Mouse (Mus musculus) erythroblast, embryonic 14.5 days (primary cell): ENCODE data around the gene Flot1.

Experiments used
- GATA1 ChIP-seq: IDR thresholded peaks from 2 replicates; pipeline ENCODE4 v1.6.1; 2012; ENCODE audit warnings: low read length, inconsistent platforms, mixed read lengths
- TAL1 ChIP-seq: IDR thresholded peaks from 3 replicates; pipeline ENCODE4 v1.6.1; 2012; ENCODE audit warnings: low read length, inconsistent platforms, mixed read lengths

DNA sequence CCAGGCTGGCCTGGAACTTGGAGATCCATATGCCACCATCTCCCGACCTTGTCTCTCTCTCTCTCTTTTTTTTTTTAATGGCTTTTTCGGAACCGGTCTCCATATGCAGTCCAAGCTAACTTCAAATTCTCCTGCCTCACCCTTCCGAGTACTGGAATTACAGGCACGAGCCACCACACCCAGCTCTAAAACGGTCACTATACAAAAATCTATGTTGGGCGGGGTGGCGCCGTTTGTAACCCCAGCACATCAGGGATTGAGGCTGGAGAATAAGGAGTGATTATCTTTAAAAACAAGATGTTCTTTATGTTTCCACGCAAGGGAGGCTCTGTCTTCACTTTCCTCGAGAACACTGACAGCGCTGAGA lies 37.8 kb downstream of the Flot1 start:
- TF ChIP-seq GATA1 (no peak), TAL1 (no peak)
